Mouse (Mus musculus): ENCODE measurements around the gene Tprn.

Gene Tprn

DNA sequence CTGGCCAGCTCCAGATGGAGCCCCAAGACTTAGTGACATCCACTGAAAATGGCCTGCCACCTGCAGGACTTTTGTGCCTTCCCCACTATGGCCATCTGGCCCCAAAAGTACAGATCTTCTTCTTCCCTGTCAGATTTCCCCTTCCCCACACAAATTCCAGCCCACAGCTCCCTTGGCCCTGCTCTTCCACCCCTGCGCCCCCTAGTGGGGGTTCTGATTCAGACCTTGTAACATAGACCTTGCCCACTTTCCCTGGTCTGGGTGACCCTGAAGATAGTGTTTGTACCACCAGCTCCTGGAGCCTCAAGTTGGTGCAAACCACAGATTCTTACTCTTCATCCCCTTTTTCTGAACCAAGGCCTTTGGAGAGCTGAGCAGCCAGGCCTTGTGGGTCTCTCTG lies 30.4 kb downstream of the Tprn start:
- peak; percentile 82 for DNase-seq (ENCODE audit: low read depth)

DNA sequence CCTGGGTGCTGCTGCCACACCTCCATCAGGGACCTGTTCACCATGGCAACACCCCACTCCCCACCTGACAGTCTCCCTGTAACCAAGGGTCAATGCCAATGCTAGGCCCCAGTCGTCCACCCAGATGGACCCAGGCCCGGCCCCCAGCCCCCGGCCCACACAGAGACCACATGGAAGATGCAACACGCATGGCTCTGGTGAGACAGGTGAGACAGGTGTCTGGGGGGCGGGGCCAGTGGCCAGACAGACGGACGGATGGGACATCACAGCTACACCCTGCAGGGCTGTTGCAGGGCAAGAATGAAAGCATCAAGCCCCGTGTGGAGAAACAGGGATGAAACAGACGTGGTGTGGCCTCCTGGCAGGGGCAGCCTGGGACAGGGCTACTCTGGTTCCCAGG lies 31.3 kb downstream of the Tprn start:
- no peak for DNase-seq (ENCODE audit: low read depth)

DNA sequence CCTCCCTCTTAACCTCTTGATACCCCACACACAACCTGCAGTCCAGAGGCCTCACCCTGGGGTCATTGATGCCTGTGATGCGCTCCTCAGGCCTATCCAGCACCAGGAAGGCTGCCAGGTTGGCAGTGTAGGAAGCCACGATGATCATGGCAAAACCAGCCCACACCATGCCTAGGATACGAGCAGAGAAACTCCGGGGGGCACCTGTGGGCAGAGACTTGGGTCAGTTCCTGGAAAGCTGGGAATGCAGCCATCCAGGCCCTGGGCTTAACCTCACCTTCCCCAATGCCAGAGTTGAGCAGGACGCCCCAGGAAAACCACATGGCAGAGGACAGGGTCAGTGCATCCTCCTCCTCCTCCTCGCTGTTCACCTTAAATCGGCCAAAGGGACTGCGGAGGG lies 34.7 kb downstream of the Tprn start:
- no peak for DNase-seq (ENCODE audit: low read depth)

DNA sequence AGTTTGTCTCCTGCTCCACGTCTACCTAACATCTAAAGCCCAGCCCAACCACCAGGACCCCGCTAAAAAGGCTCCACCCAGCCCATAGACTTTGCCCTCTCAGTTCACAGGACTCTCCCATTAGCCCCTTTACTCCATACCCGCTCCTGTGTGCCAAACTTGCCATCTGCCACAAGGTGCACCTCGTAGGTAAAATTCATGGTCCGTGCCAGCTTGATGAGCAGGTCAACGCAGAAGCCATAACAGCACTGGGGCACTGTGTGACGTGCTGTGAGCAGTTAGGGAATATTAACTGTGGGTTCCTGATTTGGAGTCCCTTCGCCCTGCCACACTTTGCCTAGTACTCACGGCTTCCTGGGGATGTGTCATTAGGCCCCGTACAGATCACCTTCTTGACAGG lies 35.6 kb downstream of the Tprn start:
- DNase-seq (ENCODE audit: low read depth), result no peak

DNA sequence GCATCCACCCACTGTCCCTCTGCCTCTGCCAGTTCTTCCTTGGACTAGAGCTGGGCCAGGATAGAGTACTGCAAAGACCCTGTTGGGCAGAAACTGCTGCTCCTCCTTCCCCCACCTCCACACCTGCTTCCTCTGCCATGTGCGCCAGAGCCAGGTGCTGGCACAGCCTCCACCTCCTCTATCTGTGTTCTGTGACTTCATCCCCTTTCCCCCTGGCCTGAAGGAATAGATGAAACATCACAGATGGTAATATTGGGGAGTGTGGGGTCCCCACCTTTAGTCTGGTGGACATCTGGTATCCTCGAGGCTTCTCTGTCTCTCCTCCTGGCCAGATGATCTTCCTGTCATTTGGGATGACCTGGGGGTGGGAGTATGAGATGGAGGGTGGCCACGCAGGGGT lies 41.0 kb downstream of the Tprn start:
- DNase-seq (ENCODE audit: low read depth), result no peak

DNA sequence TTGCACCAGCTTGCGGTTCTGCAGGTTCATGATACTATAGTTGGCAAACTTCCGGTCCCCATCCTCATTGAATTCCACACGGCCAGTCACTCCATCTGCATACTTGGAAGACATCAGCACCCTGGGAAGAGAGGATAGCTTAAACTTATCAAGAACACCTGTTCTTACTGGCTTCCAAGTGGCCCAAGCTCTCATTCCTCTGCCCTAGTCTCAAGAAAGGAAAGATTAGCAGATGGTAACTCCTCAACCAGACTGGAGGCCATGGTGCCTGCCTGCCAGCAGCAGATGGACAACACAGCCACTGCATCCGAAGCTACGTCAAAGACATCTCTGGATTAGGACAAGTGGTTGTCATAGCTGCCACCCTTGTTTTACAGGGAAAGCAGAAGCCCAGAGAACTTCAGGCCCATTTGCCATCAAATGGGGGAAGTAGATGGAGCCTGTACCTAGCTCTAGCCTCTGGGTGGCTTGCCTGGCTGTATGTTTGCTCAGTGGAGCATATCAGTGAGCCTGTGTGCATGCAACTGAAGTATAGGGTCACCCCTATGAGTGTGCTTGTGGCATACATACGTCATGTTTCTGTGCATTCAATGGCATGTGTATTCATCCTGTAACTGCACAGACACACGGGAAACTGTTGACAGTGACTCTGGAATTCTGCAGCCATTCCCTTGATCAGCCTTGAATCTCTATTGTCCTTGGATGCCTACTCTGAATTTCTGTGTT lies 41.7 kb downstream of the Tprn start:
- DNase-seq (ENCODE audit: low read depth), result no peak

DNA sequence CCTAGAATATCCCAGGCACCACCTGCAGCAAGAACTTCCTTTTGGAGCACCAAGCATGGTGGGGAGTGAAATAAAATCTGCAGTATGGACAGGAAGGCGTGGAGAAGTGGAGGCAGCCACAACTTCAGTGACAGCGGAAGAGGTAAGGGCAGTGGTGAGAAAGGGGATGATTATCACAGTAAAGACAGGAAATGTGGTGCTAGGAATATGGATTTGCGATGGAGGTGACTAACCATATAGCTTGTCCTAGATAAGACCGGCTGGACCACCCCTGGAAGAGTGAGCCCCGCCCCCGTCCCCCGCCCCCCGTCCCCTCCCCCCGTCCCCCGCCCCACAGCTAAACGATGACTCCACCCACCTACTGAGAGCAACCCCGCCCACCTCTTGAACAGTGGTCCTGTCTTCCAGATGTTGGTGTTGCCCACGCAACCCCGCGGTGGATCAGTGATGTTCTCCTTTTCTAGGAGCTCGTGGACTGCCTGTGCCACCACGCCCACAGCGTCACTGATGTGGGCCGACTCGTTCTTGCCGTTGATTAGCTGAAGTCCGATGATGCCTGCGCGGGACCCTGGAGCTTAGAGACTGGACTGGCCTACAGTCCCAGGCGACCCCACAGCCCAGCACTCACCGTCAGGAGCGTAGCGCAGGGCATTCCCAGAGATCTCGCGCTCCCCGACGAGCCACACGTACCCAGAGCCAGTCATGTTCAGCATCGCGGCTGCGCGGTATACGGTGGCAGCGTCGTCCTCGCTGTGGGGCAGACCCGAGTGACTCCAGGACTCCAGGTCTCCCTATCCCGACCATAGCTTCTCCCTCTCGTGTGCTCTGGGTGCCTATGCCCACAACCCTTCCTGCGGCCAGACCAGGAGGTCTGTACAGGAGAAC lies 42.5 kb downstream of the Tprn start:
- peak; percentile 33 for DNase-seq (ENCODE audit: low read depth)

DNA sequence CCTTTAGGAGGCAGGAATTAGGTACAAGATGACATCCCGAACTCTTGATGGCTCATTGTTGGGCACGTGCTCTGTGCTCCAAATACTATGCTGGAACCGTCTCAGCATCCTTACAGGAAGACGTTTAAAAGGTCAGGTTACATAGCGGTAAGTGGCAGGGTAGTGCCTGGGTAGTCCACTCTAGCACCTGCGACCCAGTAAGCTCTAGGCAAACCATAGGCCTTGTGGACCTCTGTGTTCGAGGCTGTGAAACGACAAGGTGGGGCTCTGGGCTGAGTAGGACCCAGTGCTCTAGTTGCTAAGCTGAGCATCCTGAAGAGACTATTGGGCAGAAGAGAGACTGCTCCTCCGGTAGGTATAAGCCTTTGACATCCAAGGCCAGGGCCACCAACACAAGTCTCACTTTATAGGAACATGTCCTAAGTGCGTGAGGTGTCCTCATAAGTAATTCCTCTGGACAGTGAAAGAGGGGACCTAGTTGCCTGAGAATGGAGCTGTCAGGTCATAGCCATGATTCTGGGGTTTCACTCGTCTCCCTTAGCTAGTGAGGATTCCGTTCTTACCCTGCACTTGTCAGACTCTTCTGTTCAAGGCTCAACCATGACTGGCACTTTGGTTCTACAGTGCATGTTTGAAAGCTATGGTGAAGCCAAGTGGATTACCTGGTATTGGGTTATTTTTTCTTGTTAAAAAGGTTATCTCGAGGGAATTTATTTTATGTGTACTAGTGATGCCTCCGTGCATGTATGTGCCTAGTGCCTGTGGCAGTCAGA lies 43.4 kb downstream of the Tprn start:
- no peak for DNase-seq (ENCODE audit: low read depth)

DNA sequence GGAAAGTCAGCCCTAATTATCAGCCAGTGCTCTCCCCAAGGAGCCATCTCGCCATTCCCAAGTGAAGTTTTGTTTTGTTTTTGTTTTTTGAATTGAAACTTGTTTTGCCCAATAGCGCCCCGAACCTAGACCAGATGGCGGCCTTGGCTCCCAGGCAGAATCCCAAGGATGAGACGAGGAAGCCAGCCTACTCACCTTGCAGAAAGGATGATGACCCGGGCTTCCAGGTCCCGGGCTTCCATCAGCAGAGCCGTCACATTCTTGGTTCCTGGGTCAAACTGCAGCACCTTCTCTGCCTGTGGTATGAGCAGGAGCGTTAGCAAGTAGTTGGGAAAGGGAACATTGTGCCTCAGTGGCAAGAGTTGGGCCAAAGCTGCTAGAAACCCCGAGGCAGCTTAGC lies 47.8 kb downstream of the Tprn start:
- DNase-seq (ENCODE audit: low read depth), result no peak

DNA sequence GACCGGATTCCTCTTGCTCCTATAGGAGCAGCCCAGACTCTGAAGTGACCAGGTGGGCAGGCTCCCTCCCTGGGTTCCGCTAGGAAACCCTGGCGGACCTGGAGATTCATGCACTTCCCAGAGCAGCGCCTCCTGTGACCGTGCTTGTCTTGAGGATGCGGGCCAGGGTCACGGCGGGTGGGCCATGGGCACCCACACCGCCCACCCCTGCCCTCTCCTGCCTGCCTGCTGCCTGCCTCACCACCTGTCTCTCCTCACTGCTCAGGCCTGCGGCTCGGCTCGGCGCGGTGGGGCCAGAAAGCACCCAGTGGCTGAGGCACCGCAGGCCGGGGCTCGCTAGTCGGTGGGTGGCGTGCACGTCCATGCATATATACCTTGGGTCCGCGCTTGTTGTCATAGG lies 48.6 kb downstream of the Tprn start:
- no peak for DNase-seq (ENCODE audit: low read depth)

DNA sequence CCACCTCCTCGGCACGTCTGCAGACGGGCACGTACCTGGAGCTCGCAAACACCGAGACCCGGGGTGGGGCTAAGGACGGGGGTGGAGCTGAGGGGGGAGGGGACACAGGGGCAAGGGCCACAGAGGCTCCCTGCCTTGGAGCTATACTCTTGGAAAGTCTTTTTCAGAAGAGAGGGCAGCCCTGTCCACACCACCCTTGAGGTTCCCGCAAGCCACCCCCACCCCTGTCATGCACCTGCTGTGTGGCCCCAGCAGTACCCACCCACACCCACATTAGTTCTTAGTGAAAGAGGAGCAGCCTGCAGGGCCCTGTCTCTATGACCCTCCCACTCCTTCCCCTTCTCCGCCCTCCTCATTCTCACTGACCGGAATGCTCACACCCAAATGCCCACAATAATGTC lies 49.1 kb downstream of the Tprn start:
- no peak for DNase-seq (ENCODE audit: low read depth)

DNA sequence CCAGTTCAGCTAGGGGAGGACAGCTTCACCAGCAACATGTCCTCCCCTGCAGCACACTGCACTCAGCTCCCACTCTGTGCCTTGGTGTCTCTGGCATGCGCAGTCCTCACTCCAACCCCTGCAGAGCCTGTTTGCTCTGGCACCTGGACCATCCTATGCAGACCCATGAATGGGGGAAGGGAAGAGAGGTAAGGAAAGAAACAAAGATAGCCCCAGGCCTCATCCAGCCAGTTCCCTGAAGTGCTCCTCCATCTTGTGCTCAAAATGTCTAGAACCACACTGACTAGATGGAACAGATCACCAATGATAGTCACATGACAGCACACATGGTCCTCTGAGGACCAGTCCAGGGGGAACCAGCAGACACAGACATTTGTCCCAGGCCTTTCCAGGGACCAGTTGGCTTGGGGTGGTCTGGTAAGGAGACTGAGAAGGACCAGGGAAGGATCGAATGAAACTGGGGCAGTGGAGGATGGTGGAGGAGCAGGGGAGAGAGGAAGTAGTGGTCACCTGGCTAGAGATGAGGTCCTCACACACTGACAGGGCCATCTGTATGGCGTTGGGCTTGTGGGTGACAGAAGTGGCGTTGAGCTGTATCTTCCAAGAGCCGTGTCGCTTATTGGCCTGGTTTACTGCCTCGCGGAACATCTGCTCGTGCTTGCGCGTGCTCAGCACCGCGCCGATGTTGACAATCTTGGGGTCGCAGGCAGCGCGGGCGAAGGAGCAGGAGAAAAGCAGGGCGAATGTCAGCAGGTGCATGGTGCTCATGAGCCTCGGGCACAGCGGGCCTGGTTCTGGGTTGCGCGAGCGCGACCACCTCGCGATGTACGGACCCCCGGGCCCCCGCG lies 55.9 kb downstream of the Tprn start:
- no peak for DNase-seq (ENCODE audit: low read depth)

DNA sequence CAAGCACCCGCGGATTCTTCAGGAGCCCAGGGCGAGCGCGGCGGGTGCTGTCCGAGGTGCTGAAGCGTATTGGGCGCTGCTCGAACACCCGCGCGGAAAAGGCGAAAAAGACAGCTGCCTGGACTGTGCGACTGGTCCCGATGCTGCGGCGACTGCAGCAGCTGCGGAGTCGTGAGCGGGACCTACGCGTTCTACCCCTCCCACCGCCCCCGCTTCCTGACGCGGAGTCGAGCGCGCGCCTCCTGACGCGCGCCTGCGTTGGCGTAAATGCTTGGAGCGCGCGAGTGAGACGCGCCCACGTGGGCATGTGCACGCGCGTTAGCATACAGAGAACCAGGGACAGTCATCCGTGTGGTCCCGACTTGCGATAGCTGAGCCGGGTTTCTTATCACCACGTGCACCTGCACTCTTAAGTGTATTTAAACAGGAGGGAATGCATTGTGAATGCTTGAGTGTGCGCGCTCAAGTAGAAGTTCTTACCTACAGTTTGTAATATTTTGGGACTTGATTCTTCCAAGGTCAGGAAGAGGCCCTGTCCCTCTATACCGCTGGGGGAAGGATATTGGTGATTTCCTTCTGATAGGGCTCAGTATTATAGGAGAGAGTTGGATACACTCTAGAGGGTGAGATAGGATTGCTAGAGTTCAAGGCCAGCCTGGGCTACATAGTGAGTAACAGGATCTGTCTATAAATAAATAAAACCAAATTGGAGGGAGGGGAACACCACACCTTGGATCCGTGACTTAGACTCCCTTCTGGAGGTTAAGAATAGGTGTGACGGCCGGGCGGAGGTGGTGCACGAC lies 56.8 kb downstream of the Tprn start, which contains the start of gene Grin1:
Gene Grin1 (minus strand): TSS at position 217 of the 803 bp plus-strand sequence.
- DNase-seq (ENCODE audit: low read depth), result peak; percentile 66

All from naive thymus-derived CD4-positive, alpha-beta T cell, adult 2 months (primary cell).